Mouse (Mus musculus) small intestine, adult 2 months (tissue): ENCODE results near the gene C130032M10Rik. TPM values are rescaled to one million over a fixed set of nuclear protein-coding genes. Genes with fewer than 3 reads are reported as not detected.

Source experiments
- H3K27ac ChIP-seq: fragments of 200-500 bp; 2 replicates; pipeline ENCODE4 v1.5.1; 2012; ENCODE audit warnings: low read depth, low read length, control low read depth, inconsistent platforms; ENCODE audit not compliant: insufficient read depth
- H3K27me3 ChIP-seq: fragments of 200-500 bp; 2 replicates; pipeline ENCODE4 v1.6.1; 2012; ENCODE audit warnings: mild to moderate bottlenecking, moderate library complexity, low read length, inconsistent platforms; ENCODE audit not compliant: control insufficient read depth, insufficient read depth
- H3K36me3 ChIP-seq: fragments of 200-500 bp; 2 replicates; pipeline ENCODE4 v1.6.1; 2012; ENCODE audit warnings: mild to moderate bottlenecking, low read length, control low read depth, inconsistent platforms; ENCODE audit not compliant: control insufficient read depth, insufficient read depth
- H3K4me1 ChIP-seq: fragments of 200-500 bp; 2 replicates; pipeline ENCODE4 v1.6.1; 2012; ENCODE audit warnings: low read length, inconsistent platforms, mixed read lengths; ENCODE audit not compliant: control insufficient read depth, insufficient read depth, insufficient read length
- H3K4me3 ChIP-seq: fragments of 200-500 bp; 2 replicates; pipeline ENCODE4 v1.5.1; 2012; ENCODE audit warnings: low read depth, mild to moderate bottlenecking, control low read depth, inconsistent platforms, low read length, moderate library complexity
- CTCF ChIP-seq: fragments of 200-500 bp; IDR thresholded peaks from 2 replicates; pipeline ENCODE4 v1.5.1; 2012; ENCODE audit warnings: low read depth, mild to moderate bottlenecking, control low read depth, inconsistent platforms, low read length, moderate library complexity, mixed read lengths; ENCODE audit not compliant: insufficient replicate concordance, insufficient read length; ENCODE audit errors: extremely low read depth
- POLR2A ChIP-seq: fragments of 200-500 bp; IDR thresholded peaks from 2 replicates; pipeline ENCODE4 v1.6.1; 2012; ENCODE audit warnings: low read depth, mild to moderate bottlenecking, control low read depth, inconsistent platforms, low read length, moderate library complexity
- WGBS: fragments of 180-500 bp; shearing (Covaris S2); methylation state at CpG from one replicate; pipeline ENCODE4 v1.1.7; 2018; 5-methylcytosine and 5-hydroxymethylcytosine counted together
- polyA plus RNA-seq: library from polyadenylated mRNA; depleted of rRNA; stranded (reverse); fragments of >200 nt; gene quantifications from 2 replicates; pipeline ENCODE4 v1.2.3, GENCODE M21; 2012

C130032M10Rik gene
- polyA plus RNA-seq, 1 experiment, result not detected

DNA sequence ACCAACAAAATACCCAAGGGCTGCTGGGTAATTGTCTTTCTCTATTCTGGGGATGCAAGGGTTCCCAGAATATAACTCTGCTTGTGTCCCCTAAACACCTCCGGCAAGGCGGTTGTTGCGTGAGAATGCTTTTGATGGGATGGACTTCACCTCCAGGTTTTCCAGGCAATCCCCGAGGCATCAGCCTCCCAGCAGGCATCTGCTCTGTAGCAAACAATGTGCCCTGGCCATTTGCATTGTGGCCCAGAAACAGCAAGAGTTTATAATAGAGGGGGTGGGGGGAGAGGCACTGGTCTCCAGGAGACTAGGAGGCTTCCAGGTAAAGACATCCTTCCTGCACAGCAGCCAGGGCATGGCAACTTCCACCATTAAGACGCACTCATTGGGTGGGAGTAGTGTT is 33.6 kb downstream of the C130032M10Rik start:
- H3K4me3 ChIP-seq, result no peak overlapping the region
- H3K36me3 ChIP-seq, result no peaks in the 10 kb centered on the region
- 94% methylated on average over 5 of the region's 5 CpGs for WGBS
- H3K27me3 ChIP-seq, result 0 out of 2 replicates have a peak, but pooled peaks cover 2% of the 10 kb centered on the region
- no peak for TF ChIP-seq POLR2A
- TF ChIP-seq CTCF, result no peak
- H3K27ac ChIP-seq, result no peak overlapping the region
- peaks cover 7% of the 10 kb centered on the region for H3K4me1 ChIP-seq

- H3K36me3 ChIP-seq, result no peaks in the 10 kb centered on the region
- peaks cover 5% of the 10 kb centered on the region for H3K4me1 ChIP-seq
- 0 out of 2 replicates have a peak, but pooled peaks cover 2% of the 10 kb centered on the region for H3K27me3 ChIP-seq
- H3K4me3 ChIP-seq, result no peak overlapping the region
- WGBS, result 81% methylated on average over 6 of the region's 6 CpGs
- TF ChIP-seq POLR2A, result no peak
- no peak for TF ChIP-seq CTCF
- H3K27ac ChIP-seq, result no peak overlapping the region
Measured at GRCm38 (mm10) chr9:114550033-114550432, 34.5 kb downstream of the C130032M10Rik start.

- no peak for TF ChIP-seq POLR2A
- no peak for TF ChIP-seq CTCF
Measured at GRCm38 (mm10) chr9:114553828-114554227, 38.3 kb downstream of the C130032M10Rik start.

DNA sequence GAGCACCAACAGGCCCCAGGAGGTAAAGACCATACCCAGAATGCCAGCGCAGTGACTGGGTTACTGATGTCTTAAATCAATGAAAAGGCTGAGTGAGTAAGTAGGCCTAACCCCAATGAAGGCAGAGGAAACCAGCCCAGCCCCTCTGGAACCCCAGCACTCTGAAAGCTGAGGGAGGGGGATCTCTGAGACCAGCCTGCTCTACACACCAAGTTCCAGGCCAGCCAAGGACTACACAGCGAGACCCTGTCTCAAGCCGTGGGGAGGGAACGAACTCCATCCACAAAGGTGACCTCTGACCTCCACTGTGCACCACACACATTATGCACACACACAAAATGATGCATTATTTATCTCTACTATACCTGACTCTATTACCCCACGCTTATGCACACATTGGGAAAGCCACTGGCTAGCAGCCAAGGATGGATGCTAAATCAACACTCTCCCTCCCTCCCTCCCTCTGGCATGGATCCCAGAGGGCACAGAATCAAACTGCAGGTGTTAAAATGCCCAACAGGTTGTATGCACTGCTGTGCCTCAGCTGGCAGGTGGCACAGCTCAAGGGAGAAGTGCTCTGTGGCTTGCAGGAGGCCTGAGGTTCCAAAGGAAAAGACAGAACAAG is 39.0 kb downstream of the C130032M10Rik start:
- peaks cover 18% of the 10 kb centered on the region; the same call in 1 of the 2 replicates for H3K27me3 ChIP-seq
- no peak overlapping the region for H3K27ac ChIP-seq
- no peaks in the 10 kb centered on the region for H3K36me3 ChIP-seq
- no peak for TF ChIP-seq CTCF
- no peak for TF ChIP-seq POLR2A
- H3K4me3 ChIP-seq, result no peak overlapping the region
- no peaks in the 10 kb centered on the region for H3K4me1 ChIP-seq
- 27% methylated on average over 5 of the region's 5 CpGs for WGBS

More at GRCm38 (mm10) chr9:114553828-114554227, 38.3 kb downstream of the C130032M10Rik start:
- Histone ChIP-seq H3K27me3 (peaks cover 15% of the 10 kb centered on the region; the same call in 1 of the 2 replicates), H3K4me1 (no peaks in the 10 kb centered on the region), H3K27ac (no peak overlapping the region), H3K36me3 (no peaks in the 10 kb centered on the region), H3K4me3 (no peak overlapping the region)

DNA sequence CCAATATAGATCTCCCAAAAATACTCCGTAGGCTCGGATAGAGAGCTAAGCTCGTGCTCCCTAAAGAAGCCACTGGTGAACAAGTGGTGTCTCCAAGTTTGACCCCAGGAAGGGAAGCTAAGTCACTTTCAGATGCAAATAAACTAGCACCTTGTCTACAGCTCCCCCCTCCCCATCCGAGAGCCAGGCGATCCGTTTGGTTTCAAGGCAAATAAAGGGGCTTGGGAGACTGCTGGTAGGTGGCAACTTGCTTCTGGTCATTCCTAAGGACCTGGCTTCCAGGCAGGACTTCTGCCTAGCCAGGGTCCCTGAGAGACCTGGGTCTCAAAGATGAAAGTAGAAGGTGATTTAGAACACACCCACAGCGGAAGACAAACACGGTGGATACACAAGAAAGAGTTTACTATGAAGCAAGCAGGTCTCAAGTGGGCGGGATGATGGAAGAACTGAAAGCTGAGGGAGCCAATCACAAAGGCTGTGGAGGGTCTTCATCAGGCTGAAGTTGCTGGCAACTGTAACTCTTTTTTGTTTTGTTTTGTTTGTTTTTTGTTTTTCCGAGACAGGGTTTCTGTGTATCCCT is 40.9 kb downstream of the C130032M10Rik start:
- no peak overlapping the region for H3K27ac ChIP-seq
- H3K4me3 ChIP-seq, result no peak overlapping the region
- no peaks in the 10 kb centered on the region for H3K4me1 ChIP-seq
- no peak for TF ChIP-seq POLR2A
- TF ChIP-seq CTCF, result no peak
- H3K27me3 ChIP-seq, result peaks cover 36% of the 10 kb centered on the region
- WGBS, result 66% methylated on average over 10 of the region's 10 CpGs
- H3K36me3 ChIP-seq, result no peaks in the 10 kb centered on the region

DNA sequence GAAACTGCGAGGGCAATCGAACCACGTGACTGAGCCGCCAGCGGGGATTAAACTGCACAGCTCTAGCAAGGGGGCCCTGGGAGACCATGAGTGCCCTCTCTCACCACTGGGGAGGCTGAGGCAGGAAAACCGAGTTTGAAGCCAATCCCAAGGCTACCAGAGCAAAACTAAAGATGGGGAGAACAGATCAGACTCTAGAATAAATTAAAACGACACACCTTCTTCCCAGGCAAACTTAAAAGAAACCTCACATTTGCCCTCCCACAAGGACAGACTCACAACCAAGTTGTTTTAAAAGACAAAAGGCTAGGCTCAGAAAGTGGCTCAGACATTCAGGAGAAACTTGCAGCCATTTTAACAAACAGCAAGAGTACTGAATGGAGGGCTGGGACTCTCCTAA is 41.6 kb downstream of the C130032M10Rik start:
- Histone ChIP-seq H3K4me1 (no peaks in the 10 kb centered on the region), H3K4me3 (no peak overlapping the region), H3K27me3 (peaks cover 43% of the 10 kb centered on the region), H3K36me3 (no peaks in the 10 kb centered on the region), H3K27ac (no peak overlapping the region)
- WGBS, result 29% methylated on average over 7 of the region's 7 CpGs
- TF ChIP-seq CTCF (no peak), POLR2A (no peak)

- Histone ChIP-seq H3K36me3 (no peaks in the 10 kb centered on the region), H3K4me3 (no peak overlapping the region), H3K27me3 (peaks cover 74% of the 10 kb centered on the region), H3K4me1 (peaks cover 9% of the 10 kb centered on the region; the same call in 1 of the 2 replicates), H3K27ac (no peak overlapping the region)
- WGBS, result 31% methylated on average over 7 of the region's 7 CpGs
- no peak for TF ChIP-seq POLR2A
- TF ChIP-seq CTCF, result no peak
Measured at GRCm38 (mm10) chr9:114560141-114560540, 44.6 kb downstream of the C130032M10Rik start.
